Mouse (Mus musculus) heart, embryonic 15.5 days (tissue): ENCODE measurements around the gene Mpdu1. TPM values are rescaled to one million over a fixed set of nuclear protein-coding genes. Genes with fewer than 3 reads are reported as not detected.

ENCODE experiments used
- ATAC-seq: fragments of 200-750 bp; cut with Nextera tagmentation; replicated peaks from 2 replicates; pipeline ENCODE4 v1.8.0; 2017; ENCODE audit warnings: low read depth, moderate TSS enrichment; ENCODE audit not compliant: insufficient number of reproducible peaks, insufficient read depth, low FRiP score
- H3K27ac ChIP-seq: fragments of 300-500 bp; sonication (generic); 2 replicates; pipeline ENCODE4 v1.5.1; 2015; ENCODE audit warnings: mild to moderate bottlenecking, inconsistent platforms
- H3K27me3 ChIP-seq: fragments of 300-500 bp; sonication (generic); 2 replicates; pipeline ENCODE4 v1.6.1; 2015; ENCODE audit warnings: inconsistent platforms
- H3K36me3 ChIP-seq: fragments of 300-500 bp; sonication (generic); 2 replicates; pipeline ENCODE4 v1.6.1; 2015; ENCODE audit warnings: mild to moderate bottlenecking, inconsistent platforms
- H3K4me1 ChIP-seq: fragments of 300-500 bp; sonication (generic); replicated peaks from 2 replicates; pipeline ENCODE4 v1.6.1; 2015; ENCODE audit warnings: inconsistent platforms
- H3K4me2 ChIP-seq: fragments of 300-500 bp; sonication (generic); 2 replicates; pipeline ENCODE4 v1.6.1; 2015; ENCODE audit warnings: inconsistent platforms, mild to moderate bottlenecking, moderate library complexity
- H3K4me3 ChIP-seq: fragments of 300-500 bp; sonication (generic); 2 replicates; pipeline ENCODE4 v1.5.1; 2015; ENCODE audit warnings: mild to moderate bottlenecking, inconsistent platforms
- H3K9ac ChIP-seq: fragments of 300-500 bp; sonication (generic); 2 replicates; pipeline ENCODE4 v1.6.1; 2015; ENCODE audit warnings: mild to moderate bottlenecking, inconsistent platforms
- H3K9me3 ChIP-seq: fragments of 300-500 bp; sonication (generic); replicated peaks from 2 replicates; pipeline ENCODE4 v1.6.1; 2016; ENCODE audit warnings: inconsistent platforms
- WGBS: fragments of 180-500 bp; shearing (Covaris S2); methylation state at CpG from one replicate; pipeline ENCODE4 v1.1.7; 2015; ENCODE audit warnings: mixed read lengths; 5-methylcytosine and 5-hydroxymethylcytosine counted together
- polyA plus RNA-seq: library from polyadenylated mRNA; unstranded; fragments of >200 nt; fragmentation: Nextera tagmentation; extraction: Ambion mirVana; gene quantifications from 2 replicates; pipeline ENCODE4 v1.2.1, GENCODE M21; 2015

The Mpdu1 gene
- polyA plus RNA-seq, 1 experiment from 2014 or later = 38.8 TPM

DNA sequence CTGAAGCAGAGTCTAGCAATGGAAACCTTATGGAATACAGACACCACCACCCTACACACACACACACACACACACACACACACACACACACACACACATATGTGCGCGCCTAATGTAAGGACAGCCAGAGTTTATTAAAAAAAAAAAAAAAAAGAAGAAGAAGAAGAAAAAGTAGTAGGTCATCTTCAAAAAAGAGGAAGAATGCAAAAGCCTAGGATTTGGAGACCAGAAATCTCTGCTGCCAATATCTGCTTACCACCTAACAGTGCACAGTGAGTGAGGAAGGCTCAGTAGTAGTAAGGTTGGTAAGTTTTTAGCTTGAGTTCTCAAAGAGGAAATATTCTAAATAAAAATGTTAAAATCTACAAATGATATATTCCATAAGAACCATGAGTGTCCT lies 16.7 kb upstream of the Mpdu1 start:
- H3K9me3 ChIP-seq = no peaks in the 10 kb centered on the region
- no peak overlapping the region for H3K9ac ChIP-seq
- peaks cover 57% of the 10 kb centered on the region for H3K36me3 ChIP-seq
- no peak overlapping the region for H3K4me3 ChIP-seq
- H3K4me2 ChIP-seq = no peak overlapping the region
- no peak for ATAC-seq
- 100% methylated on average over 2 of the region's 2 CpGs for WGBS
- H3K27ac ChIP-seq = no peak overlapping the region
- H3K27me3 ChIP-seq = no peaks in the 10 kb centered on the region
- H3K4me1 ChIP-seq = peaks cover 31% of the 10 kb centered on the region

DNA sequence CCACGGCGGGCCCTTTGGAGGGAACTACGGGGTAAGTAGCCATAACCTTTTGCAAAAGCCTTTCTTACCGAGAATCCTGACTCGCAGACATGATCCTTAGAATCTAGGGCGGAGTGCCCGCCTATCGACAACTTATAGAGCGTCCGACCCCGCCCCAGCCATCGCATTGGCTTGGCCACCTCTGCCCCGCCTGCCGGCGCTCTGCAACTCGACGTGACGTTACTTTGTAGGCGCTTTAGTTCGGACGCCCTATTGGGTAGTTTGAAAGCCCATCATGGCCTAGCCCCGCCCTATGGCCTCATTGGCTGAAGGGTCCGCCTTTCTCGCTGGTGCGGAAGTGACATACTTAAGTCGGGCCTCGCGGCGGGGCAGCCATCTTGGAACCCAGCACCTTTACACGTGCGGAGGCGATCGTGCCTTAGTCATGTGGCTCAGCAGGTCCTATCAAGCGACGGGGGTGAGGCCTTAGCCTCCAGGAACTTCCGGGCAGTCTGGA lies 9.8 kb upstream of the Mpdu1 start, which contains the start of gene Eif4a1:
Gene Eif4a1, minus strand, starts transcription at position 213 of the 496 bp plus-strand sequence.
- peak within 1 kb of the TSS; percentile 84 for H3K4me3 ChIP-seq
- peak within 1 kb of the TSS; percentile 74 for H3K4me2 ChIP-seq
- no peaks in the 10 kb centered on the region for H3K27me3 ChIP-seq
- peak; percentile 95 for ATAC-seq
- under 1% methylated on average over 36 of the region's 36 CpGs for WGBS
- peak within 1 kb of the TSS; percentile 99 for H3K9ac ChIP-seq
- peaks cover 75% of the 10 kb centered on the region for H3K36me3 ChIP-seq
- H3K27ac ChIP-seq = peak within 1 kb of the TSS; percentile 95
- no peaks in the 10 kb centered on the region for H3K9me3 ChIP-seq
- H3K4me1 ChIP-seq = peaks cover 23% of the 10 kb centered on the region

DNA sequence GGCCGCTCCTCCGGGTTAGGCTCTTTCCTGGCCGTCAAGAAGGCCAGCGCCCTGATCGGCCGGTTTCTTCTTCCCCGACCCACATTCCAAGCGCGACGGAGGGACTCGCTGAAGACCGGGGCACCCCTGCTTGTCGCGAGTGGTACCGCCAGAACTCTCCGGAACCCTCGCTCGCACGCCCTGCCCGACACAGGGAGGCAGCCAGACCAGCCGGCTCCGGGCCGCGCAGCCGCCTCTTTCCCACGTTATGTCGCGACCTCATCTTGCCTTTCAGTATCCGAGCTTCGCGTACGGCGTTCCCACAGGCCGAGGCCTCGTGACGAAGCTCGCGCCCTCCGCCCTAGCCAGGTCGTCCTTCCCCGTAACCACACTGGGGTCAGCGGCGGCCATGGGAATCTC lies 9.3 kb upstream of the Mpdu1 start:
- peak overlapping the region; percentile 95 for H3K27ac ChIP-seq
- peak; percentile 5; the same call in 1 of the 2 replicates for ATAC-seq
- no peaks in the 10 kb centered on the region for H3K27me3 ChIP-seq
- peak overlapping the region; percentile 84 for H3K4me3 ChIP-seq
- under 1% methylated on average over 35 of the region's 43 CpGs for WGBS
- peak overlapping the region; percentile 74 for H3K4me2 ChIP-seq
- H3K9me3 ChIP-seq = no peaks in the 10 kb centered on the region
- H3K4me1 ChIP-seq = peaks cover 23% of the 10 kb centered on the region
- peaks cover 73% of the 10 kb centered on the region for H3K36me3 ChIP-seq
- peak overlapping the region; percentile 99 for H3K9ac ChIP-seq

- peak; percentile 72 for ATAC-seq
- H3K4me1 ChIP-seq = peaks cover 23% of the 10 kb centered on the region
- no peaks in the 10 kb centered on the region for H3K9me3 ChIP-seq
- H3K27ac ChIP-seq = peak overlapping the region; percentile 95
- peak overlapping the region; percentile 84 for H3K4me3 ChIP-seq
- peaks cover 73% of the 10 kb centered on the region for H3K36me3 ChIP-seq
- H3K9ac ChIP-seq = peak overlapping the region; percentile 99
- H3K4me2 ChIP-seq = peak overlapping the region; percentile 74
- WGBS = under 1% methylated on average over 58 of the region's 61 CpGs
- no peaks in the 10 kb centered on the region for H3K27me3 ChIP-seq
These were observed 8.6 kb upstream of the Mpdu1 start for GRCm38 (mm10) chr11:69670786-69671725.

DNA sequence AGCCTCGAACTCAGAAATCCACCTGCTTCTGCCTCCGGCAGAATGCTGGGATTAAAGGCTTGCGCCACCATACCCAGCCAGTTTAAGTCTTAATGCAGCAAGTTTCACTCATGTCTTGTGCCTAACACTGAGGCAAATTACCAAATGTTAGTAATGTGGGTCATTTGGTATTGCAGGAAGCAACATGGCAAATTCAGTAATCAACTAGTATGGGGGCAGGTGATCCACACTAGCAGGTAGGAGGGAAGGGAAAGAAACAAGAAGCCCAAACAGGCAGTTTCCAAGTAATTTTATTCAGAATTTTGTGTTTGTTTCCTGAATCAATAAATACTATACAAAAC lies 4.2 kb upstream of the Mpdu1 start:
- WGBS = 83% methylated on average over 3 of the region's 3 CpGs

GRCm38 (mm10) chr11:69665961-69666664 lies 3.7 kb upstream of the Mpdu1 start, which contains the start of gene Cd68:
Gene Cd68 (minus strand): TSS chr11:69666153.
- Histone ChIP-seq H3K9ac (no peak within 1 kb of the TSS), H3K27ac (0 out of 2 replicates have a peak within 1 kb of the TSS, but pooled peaks have one; percentile 2), H3K36me3 (peaks cover 63% of the 10 kb centered on the region), H3K4me2 (no peak within 1 kb of the TSS), H3K4me3 (no peak within 1 kb of the TSS), H3K9me3 (no peaks in the 10 kb centered on the region), H3K27me3 (no peaks in the 10 kb centered on the region), H3K4me1 (peaks cover 35% of the 10 kb centered on the region)
- no peak for ATAC-seq
- WGBS = 30% methylated on average over 7 of the region's 7 CpGs

More for the DNA sequence above, 4.2 kb upstream of the Mpdu1 start:
- H3K9me3 ChIP-seq = no peaks in the 10 kb centered on the region
- H3K4me2 ChIP-seq = no peak overlapping the region
- H3K27ac ChIP-seq = no peak overlapping the region
- no peak overlapping the region for H3K4me3 ChIP-seq
- no peaks in the 10 kb centered on the region for H3K27me3 ChIP-seq
- H3K4me1 ChIP-seq = peaks cover 30% of the 10 kb centered on the region
- no peak overlapping the region for H3K9ac ChIP-seq
- no peak for ATAC-seq
- H3K36me3 ChIP-seq = peaks cover 63% of the 10 kb centered on the region

GRCm38 (mm10) chr11:69665457-69665960 lies 3.1 kb upstream of the Mpdu1 start:
- H3K27ac ChIP-seq = 0 out of 2 replicates have a peak overlapping the region, but pooled peaks have one; percentile 2
- H3K4me3 ChIP-seq = no peak overlapping the region
- H3K36me3 ChIP-seq = peaks cover 63% of the 10 kb centered on the region

GRCm38 (mm10) chr11:69664841-69665240 lies 2.4 kb upstream of the Mpdu1 start:
- Histone ChIP-seq H3K4me1 (peaks cover 31% of the 10 kb centered on the region), H3K9ac (no peak overlapping the region), H3K27ac (no peak overlapping the region; the same call in 1 of the 2 replicates), H3K9me3 (no peaks in the 10 kb centered on the region), H3K4me2 (no peak overlapping the region), H3K4me3 (no peak overlapping the region), H3K36me3 (peaks cover 63% of the 10 kb centered on the region), H3K27me3 (no peaks in the 10 kb centered on the region)
- 92% methylated on average over 7 of the region's 7 CpGs for WGBS
- no peak for ATAC-seq

More at GRCm38 (mm10) chr11:69665457-69665960, 3.1 kb upstream of the Mpdu1 start:
- H3K9me3 ChIP-seq = no peaks in the 10 kb centered on the region
- no peak overlapping the region for H3K4me2 ChIP-seq
- no peaks in the 10 kb centered on the region for H3K27me3 ChIP-seq
- no peak overlapping the region for H3K9ac ChIP-seq
- no peak for ATAC-seq
- 72% methylated on average over 9 of the region's 9 CpGs for WGBS
- H3K4me1 ChIP-seq = peaks cover 37% of the 10 kb centered on the region

- H3K9me3 ChIP-seq = no peaks in the 10 kb centered on the region
- H3K4me1 ChIP-seq = peaks cover 22% of the 10 kb centered on the region
- H3K27me3 ChIP-seq = no peaks in the 10 kb centered on the region
- no peak overlapping the region for H3K4me3 ChIP-seq
- no peak for ATAC-seq
- no peak overlapping the region for H3K4me2 ChIP-seq
- peaks cover 60% of the 10 kb centered on the region for H3K36me3 ChIP-seq
- peak overlapping the region; percentile 95 for H3K27ac ChIP-seq
- H3K9ac ChIP-seq = no peak overlapping the region
- 86% methylated on average over 6 of the region's 6 CpGs for WGBS
These were observed 1.4 kb upstream of the Mpdu1 start for GRCm38 (mm10) chr11:69663795-69664194.

- peak overlapping the region; percentile 62 for H3K4me3 ChIP-seq
- ATAC-seq = no peak
These were observed 677 bp upstream of the Mpdu1 start for GRCm38 (mm10) chr11:69662967-69663671.

More at GRCm38 (mm10) chr11:69662967-69663671, 677 bp upstream of the Mpdu1 start:
- Histone ChIP-seq H3K27ac (peak overlapping the region; percentile 95), H3K27me3 (no peaks in the 10 kb centered on the region), H3K4me2 (peak overlapping the region; percentile 70), H3K4me1 (peaks cover 20% of the 10 kb centered on the region), H3K9me3 (no peaks in the 10 kb centered on the region), H3K9ac (peak overlapping the region; percentile 57), H3K36me3 (peaks cover 59% of the 10 kb centered on the region)
- WGBS = 62% methylated on average over 13 of the region's 13 CpGs
